Mouse (Mus musculus) right cerebral cortex, postnatal 10 days (tissue): Measurements from ENCODE around the gene Cmklr1.

Source experiments
- DNase-seq, 2 experiments: peaks; one replicate each; pipeline ENCODE4 v3.0.0; 2021; ENCODE audit warnings: low spot score in 2 of 2

Gene Cmklr1

GRCm38 (mm10) chr5:113650035-113650865, at the start of gene Cmklr1:
Gene Cmklr1 (minus strand): TSS chr5:113650426.
- DNase-seq = no peak

- DNase-seq = no peak
Measured at GRCm38 (mm10) chr5:113694415-113694814, 44.2 kb upstream of the Cmklr1 start.

- DNase-seq = no peak
Measured at GRCm38 (mm10) chr5:113694000-113694399, 43.8 kb upstream of the Cmklr1 start.

GRCm38 (mm10) chr5:113693196-113693755, 43.0 kb upstream of the Cmklr1 start:
- DNase-seq = no peak

- DNase-seq = no peak
Measured at GRCm38 (mm10) chr5:113690866-113691265, 40.6 kb upstream of the Cmklr1 start.

- no peak for DNase-seq
Measured at GRCm38 (mm10) chr5:113690069-113690548, 39.9 kb upstream of the Cmklr1 start.

- no peak for DNase-seq
Measured at GRCm38 (mm10) chr5:113687514-113687913, 37.3 kb upstream of the Cmklr1 start.

- no peak for DNase-seq
Measured at GRCm38 (mm10) chr5:113685471-113685870, 35.2 kb upstream of the Cmklr1 start.

- DNase-seq = no peak
Measured at GRCm38 (mm10) chr5:113683246-113683645, 33.0 kb upstream of the Cmklr1 start.

GRCm38 (mm10) chr5:113682472-113682871, 32.2 kb upstream of the Cmklr1 start:
- no peak for DNase-seq

GRCm38 (mm10) chr5:113681219-113681618, 31.0 kb upstream of the Cmklr1 start:
- DNase-seq = no peak

GRCm38 (mm10) chr5:113679509-113679908, 29.3 kb upstream of the Cmklr1 start:
- no peak for DNase-seq

GRCm38 (mm10) chr5:113678743-113679452, 28.7 kb upstream of the Cmklr1 start:
- DNase-seq = no peak

- no peak for DNase-seq
Measured at GRCm38 (mm10) chr5:113677541-113677940, 27.3 kb upstream of the Cmklr1 start.

- DNase-seq = no peak
Measured at GRCm38 (mm10) chr5:113674851-113675250, 24.6 kb upstream of the Cmklr1 start.

- DNase-seq = no peak
Measured at GRCm38 (mm10) chr5:113672456-113672855, 22.2 kb upstream of the Cmklr1 start.

- DNase-seq = no peak
Measured at GRCm38 (mm10) chr5:113670597-113670996, 20.4 kb upstream of the Cmklr1 start.

GRCm38 (mm10) chr5:113670110-113670509, 19.9 kb upstream of the Cmklr1 start:
- no peak for DNase-seq

GRCm38 (mm10) chr5:113664629-113665195, 14.5 kb upstream of the Cmklr1 start:
- DNase-seq = no peak

GRCm38 (mm10) chr5:113664127-113664526, 13.9 kb upstream of the Cmklr1 start:
- no peak for DNase-seq

- no peak for DNase-seq
Measured at GRCm38 (mm10) chr5:113660872-113661271, 10.6 kb upstream of the Cmklr1 start.

GRCm38 (mm10) chr5:113654821-113655220, 4.6 kb upstream of the Cmklr1 start:
- DNase-seq = peak in 1 of 2 experiments; percentile 49
